Mouse (Mus musculus): ENCODE data around the gene Ampd2.

GRCm38 (mm10) chr3:108096226-108096625 lies 9.8 kb upstream of the Ampd2 start:
- TF ChIP-seq CHD2 (IDR thresholded peaks at IDR 0.05; ENCODE audit: low read depth, low read length): no peak
- no peak for TF ChIP-seq ZC3H11A (IDR thresholded peaks at IDR 0.05; ENCODE audit: borderline replicate concordance, low read depth, low read length)
- no peak for TF ChIP-seq ZNF384 (IDR thresholded peaks at IDR 0.05; ENCODE audit: low read depth, low read length)

Data from ES-E14 (cell line).